Mouse (Mus musculus) heart, embryonic 11.5 days (tissue): Measurements from ENCODE around the gene Nsd2. TPM values are rescaled to one million over a fixed set of nuclear protein-coding genes. Genes with fewer than 3 reads are reported as not detected.
"Not testable (repeated sequence)": the region's sequence is repeated elsewhere in the genome, so short reads cannot be mapped to it uniquely, and the experiment has no call there.

Source experiments
- ATAC-seq: fragments of 200-750 bp; cut with Nextera tagmentation; replicated peaks from 2 replicates; pipeline ENCODE4 v1.8.0; 2017; ENCODE audit warnings: moderate library complexity; ENCODE audit not compliant: insufficient number of reproducible peaks, low FRiP score, low TSS enrichment
- H3K27ac ChIP-seq: fragments of 300-500 bp; sonication (generic); 2 replicates; pipeline ENCODE4 v1.5.1; 2014; ENCODE audit warnings: mild to moderate bottlenecking, low read depth, low read length
- H3K27me3 ChIP-seq: fragments of 300-500 bp; sonication (generic); 2 replicates; pipeline ENCODE4 v1.6.1; 2014; ENCODE audit warnings: mild to moderate bottlenecking, low read length, mixed read lengths; ENCODE audit not compliant: control insufficient read depth, insufficient read depth
- H3K36me3 ChIP-seq: fragments of 300-500 bp; sonication (generic); 2 replicates; pipeline ENCODE4 v1.6.1; 2014; ENCODE audit warnings: mild to moderate bottlenecking, low read length, moderate library complexity, mixed read lengths; ENCODE audit not compliant: control insufficient read depth, insufficient read depth
- H3K4me1 ChIP-seq: fragments of 300-500 bp; sonication (generic); 2 replicates; pipeline ENCODE4 v1.6.1; 2014; ENCODE audit warnings: low read length; ENCODE audit not compliant: control insufficient read depth, insufficient read depth
- H3K4me2 ChIP-seq: fragments of 300-500 bp; sonication (generic); 2 replicates; pipeline ENCODE4 v1.6.1; 2014; ENCODE audit warnings: mild to moderate bottlenecking, moderate library complexity
- H3K4me3 ChIP-seq: fragments of 300-500 bp; sonication (generic); 2 replicates; pipeline ENCODE4 v1.5.1; 2014; ENCODE audit warnings: low read depth, low read length
- H3K9ac ChIP-seq: fragments of 300-500 bp; sonication (generic); 2 replicates; pipeline ENCODE4 v1.6.1; 2014; ENCODE audit warnings: mild to moderate bottlenecking, low read depth, low read length, moderate library complexity
- H3K9me3 ChIP-seq: fragments of 300-500 bp; sonication (generic); replicated peaks from 2 replicates; pipeline ENCODE4 v1.6.1; 2016; ENCODE audit warnings: low read length; ENCODE audit not compliant: control insufficient read depth
- WGBS: fragments of 180-500 bp; shearing (Covaris S2); extraction: QIAGEN DNeasy Blood & Tissue Kit; methylation state at CpG from one replicate; pipeline ENCODE4 v1.1.7; 2014; ENCODE audit not compliant: insufficient replicate concordance; 5-methylcytosine and 5-hydroxymethylcytosine counted together
- polyA plus RNA-seq: library from polyadenylated mRNA; unstranded; fragments of >200 nt; fragmentation: Nextera tagmentation; extraction: Ambion mirVana; gene quantifications from 2 replicates; pipeline ENCODE4 v1.2.1, GENCODE M21; 2014

The Nsd2 gene
- polyA plus RNA-seq, 1 experiment from 2014 or later, result 46.8 TPM

DNA sequence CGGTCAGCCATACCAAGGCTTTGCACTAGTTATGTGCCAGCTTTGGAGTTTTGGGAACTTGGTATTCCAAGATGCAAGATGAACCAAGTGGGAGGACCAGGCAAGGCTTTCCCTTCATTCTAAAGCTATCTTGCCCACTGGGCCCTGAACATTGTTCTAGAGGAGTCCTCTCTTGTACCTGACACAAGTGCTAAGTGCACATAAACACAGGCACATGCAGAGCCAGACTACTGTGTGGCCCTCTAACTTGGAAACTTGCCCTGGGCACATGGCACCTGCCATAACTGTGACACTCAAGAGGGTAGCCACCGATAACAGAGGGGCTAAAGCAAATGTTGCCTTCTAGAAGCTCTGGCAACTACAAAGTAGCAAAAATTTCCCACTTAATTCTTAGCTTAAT lies 82.2 kb downstream of the Nsd2 start:
- Histone ChIP-seq H3K9ac (no peak overlapping the region), H3K4me2 (no peak overlapping the region), H3K4me1 (no peaks in the 10 kb centered on the region), H3K27ac (no peak overlapping the region), H3K9me3 (no peaks in the 10 kb centered on the region), H3K4me3 (no peak overlapping the region), H3K36me3 (peaks cover 36% of the 10 kb centered on the region), H3K27me3 (no peaks in the 10 kb centered on the region)
- 94% methylated on average over 2 of the region's 2 CpGs for WGBS
- no peak for ATAC-seq

DNA sequence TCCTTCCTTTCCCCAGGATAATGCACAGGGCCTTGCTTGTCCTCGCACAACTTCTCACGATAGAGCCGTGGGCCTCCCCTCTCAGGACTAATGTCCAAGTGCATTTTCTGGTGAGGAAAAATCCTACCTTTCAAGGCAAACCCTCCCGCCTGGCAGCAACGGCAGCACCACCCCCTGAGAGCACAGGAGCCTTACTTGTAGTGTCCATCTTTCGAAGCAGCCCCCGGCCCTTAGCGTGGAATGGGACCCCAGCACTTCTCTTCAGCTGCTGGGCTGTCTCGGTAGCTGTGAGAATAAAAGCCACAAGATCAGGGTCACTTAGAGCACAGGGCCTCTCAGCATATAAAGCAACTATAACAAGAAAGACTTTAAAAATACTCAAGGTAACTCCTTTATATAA lies 82.7 kb downstream of the Nsd2 start:
- Histone ChIP-seq H3K4me3 (no peak overlapping the region), H3K4me2 (no peak overlapping the region), H3K4me1 (no peaks in the 10 kb centered on the region), H3K27me3 (no peaks in the 10 kb centered on the region), H3K9ac (no peak overlapping the region), H3K36me3 (peaks cover 33% of the 10 kb centered on the region), H3K27ac (no peak overlapping the region), H3K9me3 (no peaks in the 10 kb centered on the region)
- no peak for ATAC-seq
- WGBS, result 93% methylated on average over 9 of the region's 9 CpGs

DNA sequence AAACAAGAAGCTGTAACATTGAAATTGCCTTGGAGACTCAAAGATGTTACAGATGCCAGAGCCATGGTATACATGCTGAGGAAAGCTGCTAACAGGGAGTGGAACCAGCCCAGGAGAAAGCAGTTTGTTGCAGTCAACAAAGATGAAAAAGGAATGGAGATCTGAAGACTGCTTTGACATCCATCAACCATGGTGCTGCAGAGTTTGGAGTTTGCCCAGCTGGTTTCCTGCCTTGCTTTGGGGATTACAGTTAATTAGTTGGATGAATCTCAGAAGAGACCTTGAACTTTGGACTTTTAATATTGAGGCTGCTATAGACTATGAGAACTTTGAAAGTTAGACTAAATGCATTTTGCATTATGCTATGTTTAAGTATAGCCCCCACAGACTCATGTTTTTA lies 94.5 kb downstream of the Nsd2 start:
- not testable (repeated sequence) for H3K9ac ChIP-seq, H3K27ac ChIP-seq, H3K4me3 ChIP-seq, H3K9me3 ChIP-seq, H3K27me3 ChIP-seq, H3K4me2 ChIP-seq, H3K4me1 ChIP-seq, ATAC-seq
- H3K36me3 ChIP-seq, result peaks cover 22% of the 10 kb centered on the region

DNA sequence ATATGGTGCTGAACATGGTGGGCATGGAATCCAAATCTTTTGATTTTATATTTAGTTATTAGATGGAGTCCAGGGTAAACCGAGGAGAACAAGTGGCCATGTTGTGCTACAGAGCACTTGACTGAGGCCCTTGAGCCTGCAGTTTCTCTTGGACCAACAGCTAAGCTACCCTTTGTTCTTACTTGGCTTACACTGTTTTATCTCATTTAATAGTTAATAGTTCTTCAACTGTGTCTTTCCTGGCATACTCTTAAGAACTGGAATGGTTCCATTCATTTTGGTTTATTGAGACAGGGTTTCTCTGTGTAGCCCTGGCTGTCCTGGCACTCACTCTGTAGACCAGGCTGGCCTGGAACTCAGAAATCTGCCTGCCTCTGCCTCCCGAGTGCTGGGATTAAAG lies 96.1 kb downstream of the Nsd2 start:
- H3K9ac ChIP-seq, H3K4me1 ChIP-seq, H3K4me3 ChIP-seq, H3K27ac ChIP-seq, H3K9me3 ChIP-seq, ATAC-seq, H3K4me2 ChIP-seq, H3K27me3 ChIP-seq: not testable (repeated sequence)
- 92% methylated on average over 2 of the region's 2 CpGs for WGBS
- H3K36me3 ChIP-seq, result peaks cover 22% of the 10 kb centered on the region

DNA sequence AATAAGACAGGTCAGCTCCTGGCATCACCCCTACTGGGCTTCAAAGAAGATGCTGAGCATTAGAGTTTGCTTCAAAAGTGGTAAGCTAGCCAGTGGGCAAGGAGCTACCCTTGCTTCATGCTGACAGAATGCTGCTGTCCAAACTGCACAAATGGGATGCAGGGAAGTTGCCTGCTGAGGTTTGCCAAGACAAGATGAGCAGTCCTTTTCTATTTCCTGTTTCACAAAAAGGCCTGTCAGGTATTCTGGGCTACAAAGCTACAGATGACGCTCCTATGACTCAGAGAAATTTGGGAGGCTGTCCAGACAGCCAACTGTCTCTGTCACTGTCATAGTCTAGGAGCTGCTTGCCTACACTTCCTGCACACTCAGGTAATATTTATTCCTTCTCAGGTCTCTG lies 98.9 kb downstream of the Nsd2 start:
- Histone ChIP-seq H3K4me1 (no peaks in the 10 kb centered on the region), H3K4me2 (no peak overlapping the region), H3K9me3 (no peaks in the 10 kb centered on the region), H3K9ac (no peak overlapping the region), H3K36me3 (peaks cover 14% of the 10 kb centered on the region), H3K4me3 (no peak overlapping the region), H3K27me3 (no peaks in the 10 kb centered on the region), H3K27ac (no peak overlapping the region)
- no peak for ATAC-seq
- 84% methylated on average over 1 of the region's 1 CpGs for WGBS

DNA sequence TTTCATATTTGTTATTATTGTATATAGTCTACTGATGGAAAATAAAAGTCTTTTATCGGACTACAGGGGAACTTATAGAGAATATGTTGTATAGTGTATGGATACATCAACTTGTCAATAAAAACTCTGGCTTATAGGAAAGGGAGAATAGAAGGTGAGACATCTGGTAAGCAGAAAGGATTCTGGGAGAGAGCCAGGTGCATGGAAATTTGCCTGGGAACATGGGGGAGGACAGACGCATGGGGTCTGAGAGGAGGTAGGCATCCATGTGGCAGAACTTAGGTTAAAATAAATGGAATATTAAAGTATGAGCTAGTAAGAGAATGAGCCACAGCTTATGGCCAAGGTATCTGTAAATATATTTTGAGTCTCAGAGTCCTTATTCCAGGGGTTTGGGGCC lies 99.5 kb downstream of the Nsd2 start:
- H3K4me3 ChIP-seq, result no peak overlapping the region
- no peaks in the 10 kb centered on the region for H3K4me1 ChIP-seq
- WGBS, result 92% methylated on average over 2 of the region's 2 CpGs
- H3K9ac ChIP-seq, result no peak overlapping the region
- ATAC-seq, result no peak
- no peaks in the 10 kb centered on the region for H3K9me3 ChIP-seq
- H3K27me3 ChIP-seq, result no peaks in the 10 kb centered on the region
- H3K27ac ChIP-seq, result no peak overlapping the region
- peaks cover 14% of the 10 kb centered on the region for H3K36me3 ChIP-seq
- no peak overlapping the region for H3K4me2 ChIP-seq

DNA sequence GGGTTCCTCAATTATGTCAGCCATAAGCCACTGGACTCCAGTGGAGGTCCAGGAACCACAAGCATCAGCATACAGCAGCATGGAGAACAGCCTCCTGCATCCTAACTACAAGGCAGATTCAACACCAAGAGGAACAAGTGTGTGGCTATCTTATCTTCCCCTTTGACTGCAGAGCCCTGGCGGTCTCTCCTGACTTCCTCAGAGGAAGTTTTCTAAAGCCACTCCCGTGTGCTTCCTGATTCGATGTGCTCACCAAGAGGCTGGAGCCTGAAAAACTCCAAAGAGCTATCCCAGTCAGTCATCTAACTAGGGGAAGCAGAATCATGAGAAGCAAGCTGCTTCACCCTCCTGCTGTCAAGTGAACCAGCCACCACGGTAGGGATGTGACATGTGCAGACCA lies 100.4 kb downstream of the Nsd2 start:
- ATAC-seq, result no peak
- peaks cover 11% of the 10 kb centered on the region for H3K36me3 ChIP-seq

DNA sequence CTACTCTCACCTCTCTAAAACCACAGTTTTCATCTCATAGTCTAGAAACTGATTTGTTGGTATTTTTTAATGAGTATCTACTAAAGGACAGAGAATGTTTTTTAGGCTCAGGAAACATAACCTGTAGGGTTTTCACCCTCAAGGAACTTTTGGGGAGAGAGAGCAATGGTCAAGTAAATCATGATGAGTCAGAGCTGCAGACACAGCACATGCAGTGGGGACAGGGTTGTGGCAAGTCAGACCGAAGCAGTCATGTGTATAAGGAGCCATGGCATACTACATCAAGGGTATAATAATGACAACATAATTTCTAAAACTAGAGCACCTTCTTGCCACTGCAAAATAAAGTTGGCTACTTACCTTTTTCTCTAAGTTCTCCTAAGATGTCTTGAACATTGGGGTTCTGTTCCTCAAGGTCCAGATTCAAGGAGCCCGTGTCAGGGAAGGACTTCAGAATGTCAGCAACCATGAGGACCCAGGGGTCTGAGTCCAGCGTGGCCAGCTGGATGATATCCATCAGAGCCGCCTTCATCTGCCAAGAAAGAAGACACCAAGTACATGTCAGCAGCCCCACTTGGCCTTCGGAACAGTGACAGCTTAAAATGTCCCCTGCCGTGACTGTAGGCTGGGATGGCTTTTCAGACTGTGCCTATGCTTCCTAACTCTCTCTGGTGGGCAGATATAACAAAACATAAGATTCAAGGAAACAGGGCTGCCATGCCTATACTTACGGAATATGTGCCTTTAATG lies 101.1 kb downstream of the Nsd2 start:
- 83% methylated on average over 7 of the region's 7 CpGs for WGBS
- Histone ChIP-seq H3K36me3 (peaks cover 10% of the 10 kb centered on the region), H3K9ac (no peak overlapping the region)

More for the DNA sequence above, 100.4 kb downstream of the Nsd2 start:
- no peaks in the 10 kb centered on the region for H3K4me1 ChIP-seq
- no peak overlapping the region for H3K27ac ChIP-seq
- H3K4me2 ChIP-seq, result no peak overlapping the region
- WGBS, result 41% methylated on average over 4 of the region's 4 CpGs
- no peak overlapping the region for H3K9ac ChIP-seq
- H3K27me3 ChIP-seq, result no peaks in the 10 kb centered on the region
- no peak overlapping the region for H3K4me3 ChIP-seq
- no peaks in the 10 kb centered on the region for H3K9me3 ChIP-seq

DNA sequence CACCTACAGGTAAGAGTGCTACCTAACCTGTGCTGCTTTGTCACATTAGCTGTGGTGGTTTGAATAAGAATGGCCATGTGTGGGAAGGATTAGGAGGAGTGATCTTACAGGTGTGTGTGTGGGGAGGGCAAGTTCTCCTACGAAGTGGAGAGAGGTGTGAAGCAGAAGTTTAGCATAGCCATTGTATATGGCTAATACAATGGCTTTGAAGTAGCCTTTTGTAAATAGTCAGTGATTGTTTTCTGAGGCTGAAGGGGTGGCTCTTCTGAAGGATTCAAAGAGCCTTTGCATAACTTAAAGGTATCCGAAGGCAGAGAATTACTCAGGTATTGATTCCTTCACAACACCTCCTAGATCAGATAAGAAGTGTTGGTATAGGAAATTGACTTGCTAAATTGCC lies 102.0 kb downstream of the Nsd2 start:
- WGBS, result 56% methylated on average over 2 of the region's 2 CpGs
- Histone ChIP-seq H3K9me3 (no peaks in the 10 kb centered on the region), H3K27ac (no peak overlapping the region), H3K4me2 (no peak overlapping the region), H3K36me3 (peaks cover 10% of the 10 kb centered on the region), H3K4me1 (no peaks in the 10 kb centered on the region), H3K27me3 (no peaks in the 10 kb centered on the region), H3K9ac (no peak overlapping the region), H3K4me3 (no peak overlapping the region)
- no peak for ATAC-seq

More for the DNA sequence above, 101.1 kb downstream of the Nsd2 start:
- H3K4me2 ChIP-seq, result no peak overlapping the region
- ATAC-seq, result no peak
- H3K4me1 ChIP-seq, result no peaks in the 10 kb centered on the region
- H3K9me3 ChIP-seq, result no peaks in the 10 kb centered on the region
- no peak overlapping the region for H3K4me3 ChIP-seq
- no peaks in the 10 kb centered on the region for H3K27me3 ChIP-seq
- H3K27ac ChIP-seq, result no peak overlapping the region
